ENCODE assay signal across 22 mouse cellular contexts in genomic region chr8:91827192-91827591, GRCm38 (mm10). TPM values are rescaled to one million over a fixed set of nuclear protein-coding genes. Genes with fewer than 3 reads are reported as not detected.
"Had no signal": no experiment of that assay in that cellular context is flagged by ENCODE, and none has a peak within 500 bp of the region (broad histone marks: within the 10 kb centered on the region; RNA-seq: fewer than 3 reads in every experiment).

No protein-coding gene starts in this region.

- DNase-seq: liver, embryonic 13.5 days; liver, postnatal 0 days; lung, adult 2 months; lung, postnatal 14 days; lung, postnatal 36 days; right cerebral cortex, postnatal 14 days; thymus, adult 2 months; thymus, postnatal 25 days; thymus, postnatal 4 days had no signal

- H3K4me3 ChIP-seq: liver, embryonic 13.5 days; liver, embryonic 15.5 days; lung, embryonic 15.5 days; megakaryocyte, embryonic 14.5 days; neural tube, embryonic 12.5 days; stomach, embryonic 15.5 days had no signal

- H3K27me3 ChIP-seq: liver, embryonic 13.5 days; stomach, embryonic 15.5 days had no signal

- H3K4me1 ChIP-seq: liver, embryonic 13.5 days; liver, embryonic 15.5 days; megakaryocyte, embryonic 14.5 days; stomach, embryonic 15.5 days had no signal

- H3K9ac ChIP-seq: liver, embryonic 13.5 days; liver, embryonic 15.5 days; liver, postnatal 0 days; lung, embryonic 15.5 days; neural tube, embryonic 12.5 days; stomach, embryonic 15.5 days had no signal

- H3K36me3 ChIP-seq: liver, embryonic 13.5 days; liver, embryonic 15.5 days; lung, embryonic 15.5 days; neural tube, embryonic 12.5 days; stomach, embryonic 15.5 days had no signal

- H3K4me2 ChIP-seq: liver, embryonic 13.5 days; liver, embryonic 15.5 days; lung, embryonic 15.5 days; midbrain, embryonic 11.5 days; neural tube, embryonic 12.5 days; stomach, embryonic 15.5 days had no signal

- ATAC-seq: liver, postnatal 0 days; lung, postnatal 0 days; midbrain, embryonic 16.5 days had no signal

- H3K9me3 ChIP-seq: liver, embryonic 13.5 days; liver, embryonic 15.5 days; lung, embryonic 15.5 days; megakaryocyte, embryonic 14.5 days; neural tube, embryonic 12.5 days; stomach, embryonic 15.5 days had no signal

- H3K27ac ChIP-seq: liver, embryonic 13.5 days; liver, embryonic 15.5 days; lung, embryonic 15.5 days; macrophage; neural tube, embryonic 12.5 days; stomach, embryonic 15.5 days; stomach, postnatal 0 days had no signal

RNA-seq across cellular contexts. Expression of gene Irx3, which starts 25.3 kb away (rescaled TPM):
- total RNA-seq: megakaryocyte progenitor cell, adult 5-6 weeks; monocyte, adult 5-6 weeks; neutrophil, adult 5-6 weeks had no signal
- polyA plus RNA-seq: liver, postnatal 0 days; macrophage had no signal
